Mouse (Mus musculus) cortical plate, adult 2 months (tissue): ENCODE results near the gene Uox.

Source experiments
- CTCF ChIP-seq: fragments of 200-500 bp; IDR thresholded peaks from 2 replicates; pipeline ENCODE4 v1.5.1; 2011; ENCODE audit warnings: mild to moderate bottlenecking, control low read depth, low read length; ENCODE audit not compliant: insufficient read depth; ENCODE audit errors: extremely low read depth
- POLR2A ChIP-seq: fragments of 200-500 bp; IDR thresholded peaks from 2 replicates; pipeline ENCODE4 v1.6.1; 2011; ENCODE audit warnings: mild to moderate bottlenecking, low read length, control low read depth; ENCODE audit not compliant: insufficient read depth; ENCODE audit errors: extremely low read depth

DNA sequence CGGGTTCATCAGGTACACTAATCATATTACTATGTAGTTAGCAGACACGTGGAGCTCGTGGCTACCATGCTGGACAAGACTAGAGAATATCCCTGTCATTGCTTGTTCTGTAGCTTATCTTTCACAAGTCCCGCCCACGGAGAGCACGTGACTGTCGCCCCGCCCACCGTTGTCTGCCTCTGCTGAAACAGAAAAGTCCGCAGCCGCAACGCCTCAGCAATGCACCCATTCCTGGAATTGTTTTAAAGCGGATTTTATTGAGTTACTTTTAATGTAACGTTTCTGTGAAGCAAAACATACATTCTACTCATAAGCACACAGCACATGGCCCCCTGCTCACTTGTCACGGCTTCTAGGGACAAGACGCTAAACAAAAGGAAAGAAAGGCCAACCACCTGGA, 109.4 kb downstream of the Uox start:
- TF ChIP-seq CTCF (no peak), POLR2A (no peak)
